Comparison of ENCODE assay signal across 7 mouse cellular contexts in the genomic region with DNA sequence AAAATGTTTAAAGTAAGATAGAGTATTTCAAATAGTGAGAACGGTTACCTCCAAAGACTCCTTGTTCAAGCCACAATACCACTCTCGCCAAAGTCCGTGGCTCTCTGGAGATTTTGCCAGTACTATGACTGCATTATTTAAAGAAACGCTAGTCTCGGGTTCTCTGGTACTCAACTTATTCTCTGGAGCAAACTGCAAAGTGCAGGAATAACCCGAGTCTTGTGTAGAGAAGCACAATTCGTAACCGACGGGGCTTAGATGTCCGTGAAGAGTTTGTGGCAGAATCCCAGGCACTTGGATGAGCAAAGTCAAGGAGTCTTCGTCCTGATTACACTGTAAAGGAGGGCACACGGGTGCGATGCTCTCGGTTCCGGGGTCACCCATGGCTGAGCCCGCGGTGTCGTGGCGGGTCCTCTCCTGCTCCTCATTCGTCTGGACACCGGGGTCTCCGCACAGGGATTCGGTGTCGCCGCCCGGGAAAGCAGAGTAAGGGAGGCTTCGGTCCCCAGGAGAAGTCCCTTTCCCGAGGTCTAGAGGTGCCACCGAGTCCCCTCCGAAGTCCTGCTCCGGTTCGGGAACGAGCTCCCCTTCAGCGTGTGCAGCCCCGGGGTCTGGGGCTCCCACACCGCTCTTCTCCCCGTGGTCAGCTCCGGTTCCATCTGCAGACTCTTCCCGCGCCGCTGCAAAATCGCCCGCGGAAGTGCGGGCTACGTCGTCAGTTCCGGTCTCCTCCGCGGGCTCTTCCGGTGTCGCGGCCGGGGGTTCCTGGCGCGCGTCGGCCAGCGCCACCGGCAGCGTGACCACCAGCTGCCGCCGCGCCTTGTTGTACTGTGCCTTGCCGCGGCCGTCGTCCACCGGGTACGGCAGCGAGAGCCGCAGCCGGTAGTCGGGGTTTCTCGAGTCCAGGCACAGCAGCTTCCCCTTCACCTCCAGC. TPM values are rescaled to one million over a fixed set of nuclear protein-coding genes. Genes with fewer than 3 reads are reported as not detected.
DNase-seq lines count a peak whose midpoint lies in the region; ATAC-seq lines count a peak whose summit lies in the region.

A gene (minus strand): TSS at position 661 of the 934 bp plus-strand sequence.

- H3K27ac ChIP-seq in hindbrain, embryonic 15.5 days (replicated peaks): peak within 1 kb of the TSS; percentile 95

- peak; percentile 79 to 89 for DNase-seq in adrenal gland, adult (ENCODE audit: inconsistent age in 2 of 2, low spot score in 1 of 2)
- peak; percentile 81 to 87 for DNase-seq in cerebellum, postnatal 25 days
- DNase-seq in frontal cortex, postnatal 36 days (ENCODE audit: low spot score in 2 of 2): peak; percentile 65 to 74
- peak; percentile 53 to 72 for DNase-seq in left cerebral cortex, postnatal 14 days (ENCODE audit: low spot score in 2 of 2)
- peak; percentile 81 to 83 for DNase-seq in right cerebral cortex, postnatal 10 days (ENCODE audit: low spot score in 2 of 2)

- H3K9ac ChIP-seq in hindbrain, embryonic 15.5 days: peak within 1 kb of the TSS; percentile 74

- no peaks in the 10 kb centered on the region for H3K9me3 ChIP-seq in hindbrain, embryonic 15.5 days

- under 1% methylated on average over 75 of the region's 75 CpGs for WGBS in hindbrain, embryonic 15.5 days

- intact Hi-C loops in left cerebral cortex, postnatal 14 days (cut with DNase I): no loop called here

- peak within 1 kb of the TSS; percentile 84 for H3K4me2 ChIP-seq in hindbrain, embryonic 15.5 days

- ATAC-seq in hindbrain, embryonic 15.5 days (ENCODE audit: low FRiP score, low read depth): peak; percentile 85
- peak; percentile 71 for ATAC-seq in megakaryocyte progenitor cell, adult 5-6 weeks (replicated peaks; ENCODE audit: poor library complexity)

- H3K36me3 ChIP-seq in hindbrain, embryonic 15.5 days: peaks cover 11% of the 10 kb centered on the region; the same call in 1 of the 2 replicates

- no peaks in the 10 kb centered on the region for H3K27me3 ChIP-seq in hindbrain, embryonic 15.5 days

- peak within 1 kb of the TSS; percentile 73 for H3K4me3 ChIP-seq in hindbrain, embryonic 15.5 days

- peaks cover 35% of the 10 kb centered on the region for H3K4me1 ChIP-seq in hindbrain, embryonic 15.5 days (replicated peaks)

RNA-seq across cellular contexts. Expression of the gene that starts here (rescaled TPM):
- 14.1 and 15.6 TPM in 2 replicates for polyA plus RNA-seq in hindbrain, embryonic 15.5 days (2015; fragmentation: Nextera tagmentation; extraction: Ambion mirVana)
- 1 to 10 TPM; 4.9 to 5.6 TPM for total RNA-seq in left cerebral cortex, postnatal 14 days (2021)
- 4.9 and 6.8 TPM in 2 replicates for total RNA-seq in megakaryocyte progenitor cell, adult 5-6 weeks (2015)
- total RNA-seq in megakaryocyte progenitor cell, adult 5-6 weeks (2017): 31.7 and 39.3 TPM in 2 replicates

Comparison
In these comparisons a context has a peak if more than half of its experiments do, and no peak if none do; other contexts are left out.
1. Peak in every context shown above with its lines: DNase-seq, ATAC-seq, H3K4me3 ChIP-seq and H3K27ac ChIP-seq.